Mouse (Mus musculus) heart, postnatal 0 days (tissue): ENCODE results near the gene Abca17.

Source experiments
- CTCF ChIP-seq: IDR thresholded peaks from 2 replicates; pipeline ENCODE4 v1.5.1; 2016; ENCODE audit warnings: antibody characterized with exemption, control low read depth, low read depth
- EP300 ChIP-seq: IDR thresholded peaks from 2 replicates; pipeline ENCODE4 v1.6.1; 2016; ENCODE audit warnings: antibody characterized with exemption, low read depth

GRCm38 (mm10) chr17:24364461-24364860, 13.6 kb upstream of the Abca17 start:
- no peak for TF ChIP-seq EP300
- no peak for TF ChIP-seq CTCF
